ENCODE assay signal across 7 mouse cellular contexts in the genomic region with DNA sequence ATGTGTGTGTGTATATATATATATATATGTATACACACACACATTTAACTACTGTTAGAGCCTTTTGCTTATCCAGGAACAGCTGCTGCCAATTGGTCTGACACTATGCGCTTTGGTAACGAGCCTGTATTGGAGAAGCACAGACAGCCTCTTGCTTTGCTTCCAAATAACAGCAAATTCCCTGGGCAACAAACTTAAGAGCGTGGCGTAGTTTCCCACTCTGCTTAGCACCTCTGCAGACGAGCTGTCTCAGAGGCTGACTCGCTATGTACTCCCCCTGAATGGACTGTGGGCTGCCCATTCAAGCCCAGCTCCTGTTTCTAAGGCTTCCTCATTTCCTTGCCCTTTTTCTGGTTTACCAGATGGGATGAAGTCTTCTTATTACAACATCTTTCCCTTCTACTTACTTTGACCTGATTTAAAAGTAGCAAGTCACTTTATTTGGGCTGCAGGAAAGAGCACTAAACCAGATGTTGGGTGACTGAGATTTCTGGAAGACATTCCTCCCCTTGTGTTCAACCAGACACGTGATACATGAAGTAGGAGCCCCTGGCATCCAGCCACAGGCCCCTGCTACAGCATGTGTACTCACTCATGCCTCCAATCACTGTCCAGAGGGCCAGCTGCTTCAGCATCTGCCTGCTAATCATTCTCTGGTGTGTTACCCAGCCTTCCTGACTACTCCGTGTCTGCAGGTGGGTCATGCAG.
DNase-seq lines count a peak whose midpoint lies in the region; ATAC-seq lines count a peak whose summit lies in the region.

No protein-coding gene starts in this region.

- no peaks in the 10 kb centered on the region for H3K36me3 ChIP-seq in forebrain, embryonic 15.5 days
- no peaks in the 10 kb centered on the region for H3K36me3 ChIP-seq in intestine, embryonic 15.5 days
- H3K36me3 ChIP-seq in stomach, embryonic 15.5 days: no peaks in the 10 kb centered on the region

- H3K4me2 ChIP-seq in forebrain, embryonic 15.5 days (replicated peaks): no peak overlapping the region
- no peak overlapping the region for H3K4me2 ChIP-seq in intestine, embryonic 15.5 days (replicated peaks)
- no peak overlapping the region for H3K4me2 ChIP-seq in stomach, embryonic 15.5 days

- no peak overlapping the region for H3K9ac ChIP-seq in forebrain, embryonic 15.5 days (replicated peaks)
- H3K9ac ChIP-seq in intestine, embryonic 15.5 days: no peak overlapping the region
- no peak overlapping the region for H3K9ac ChIP-seq in stomach, embryonic 15.5 days

- WGBS in forebrain, embryonic 15.5 days: 61% methylated on average over 8 of the region's 8 CpGs
- WGBS in intestine, embryonic 15.5 days: 44% methylated on average over 8 of the region's 8 CpGs
- 59% methylated on average over 8 of the region's 8 CpGs for WGBS in stomach, embryonic 15.5 days

- no peak overlapping the region for H3K4me3 ChIP-seq in forebrain, embryonic 15.5 days
- H3K4me3 ChIP-seq in intestine, embryonic 15.5 days (replicated peaks): no peak overlapping the region
- no peak overlapping the region for H3K4me3 ChIP-seq in stomach, embryonic 15.5 days (replicated peaks)

- H3K4me1 ChIP-seq in forebrain, embryonic 15.5 days: no peaks in the 10 kb centered on the region
- H3K4me1 ChIP-seq in intestine, embryonic 15.5 days (replicated peaks): no peaks in the 10 kb centered on the region
- H3K4me1 ChIP-seq in stomach, embryonic 15.5 days: no peaks in the 10 kb centered on the region

- no peak overlapping the region for H3K27ac ChIP-seq in forebrain, embryonic 15.5 days (replicated peaks)
- no peak overlapping the region for H3K27ac ChIP-seq in intestine, embryonic 15.5 days
- H3K27ac ChIP-seq in stomach, embryonic 15.5 days: no peak overlapping the region

- ATAC-seq in forebrain, embryonic 15.5 days (replicated peaks): peak; percentile 58
- ATAC-seq in intestine, embryonic 15.5 days: peak; percentile 72
- peak; percentile 50; the same call in 1 of the 2 replicates for ATAC-seq in stomach, embryonic 15.5 days (ENCODE audit: insufficient read depth, low FRiP score, low read depth)

- no peaks in the 10 kb centered on the region for H3K9me3 ChIP-seq in forebrain, embryonic 15.5 days
- no peaks in the 10 kb centered on the region for H3K9me3 ChIP-seq in intestine, embryonic 15.5 days
- H3K9me3 ChIP-seq in stomach, embryonic 15.5 days: no peaks in the 10 kb centered on the region

- H3K27me3 ChIP-seq in forebrain, embryonic 15.5 days: no peaks in the 10 kb centered on the region
- no peaks in the 10 kb centered on the region for H3K27me3 ChIP-seq in intestine, embryonic 15.5 days (replicated peaks)
- no peaks in the 10 kb centered on the region for H3K27me3 ChIP-seq in stomach, embryonic 15.5 days (replicated peaks)

- DNase-seq in right cerebral cortex, adult 18-20 months: peak; percentile 2
- no peak for DNase-seq in right cerebral cortex, postnatal 25 days
- DNase-seq in Muller cell, postnatal 12 days (ENCODE audit: inconsistent ontology term): no peak
- DNase-seq in spleen, adult 12 weeks (ENCODE audit: low spot score): no peak
